Comparison of ENCODE assay signal across 10 mouse cellular contexts in the genomic region with DNA sequence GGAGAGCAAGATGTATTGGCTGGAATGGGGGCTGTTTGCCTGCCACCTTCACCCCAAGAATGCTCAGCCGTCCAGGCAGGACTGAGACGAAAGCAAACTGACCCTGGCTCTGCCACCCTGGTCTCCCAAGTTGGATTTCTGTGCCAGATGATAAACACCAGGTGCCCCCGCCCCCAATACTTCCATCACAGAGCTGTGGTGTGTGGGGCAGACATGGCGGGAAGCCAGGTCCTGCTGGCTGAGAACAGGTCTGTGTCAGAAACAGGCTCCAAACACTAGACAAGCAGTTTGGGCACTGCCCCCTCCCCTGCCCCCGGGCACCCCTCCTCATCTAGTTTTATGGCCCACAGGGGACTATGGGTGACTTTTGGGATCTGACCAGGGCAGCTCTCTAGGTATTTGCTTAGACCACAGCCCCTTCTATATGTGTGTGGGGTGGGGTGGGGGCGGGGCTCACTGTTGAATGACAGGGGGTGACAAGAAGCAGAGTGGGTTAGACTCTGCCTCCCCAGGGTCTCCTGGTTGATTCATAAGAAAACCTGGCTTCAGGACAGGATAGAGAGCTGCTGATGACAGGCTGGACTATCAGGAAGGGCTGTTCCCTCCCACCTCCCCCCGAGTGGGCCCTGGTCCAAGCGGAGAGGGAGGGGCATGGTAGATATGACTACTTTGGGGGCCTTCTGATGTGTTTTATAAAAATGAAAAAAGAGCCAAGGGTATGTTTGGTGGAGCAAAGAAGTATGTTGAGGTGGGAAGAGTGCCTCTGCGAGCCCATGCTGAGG. TPM values are rescaled to one million over a fixed set of nuclear protein-coding genes. Genes with fewer than 3 reads are reported as not detected.
DNase-seq lines count a peak whose midpoint lies in the region; ATAC-seq lines count a peak whose summit lies in the region.
"Had no signal": no experiment of that assay in that cellular context is flagged by ENCODE, and none has a peak within 500 bp of the region (broad histone marks: within the 10 kb centered on the region; RNA-seq: fewer than 3 reads in every experiment).

No protein-coding gene starts in this region.

- no peak overlapping the region for H3K27ac ChIP-seq in heart, embryonic 12.5 days (ENCODE audit: poor library complexity, severe bottlenecking)
- H3K27ac ChIP-seq in embryonic facial prominence, embryonic 13.5 days = peak overlapping the region; percentile 23; the same call in 1 of the 2 replicates
- H3K27ac ChIP-seq: gastrocnemius, adult 2 months had no signal

- H3K36me3 ChIP-seq in heart, embryonic 12.5 days = peaks cover 7% of the 10 kb centered on the region; the same call in 1 of the 2 replicates
- H3K36me3 ChIP-seq in embryonic facial prominence, embryonic 13.5 days = peaks cover 23% of the 10 kb centered on the region

- WGBS in heart, embryonic 12.5 days = 37% methylated on average over 9 of the region's 9 CpGs
- WGBS in embryonic facial prominence, embryonic 13.5 days = 61% methylated on average over 9 of the region's 9 CpGs

- peaks cover 36% of the 10 kb centered on the region for H3K27me3 ChIP-seq in heart, embryonic 12.5 days (replicated peaks)
- peaks cover 22% of the 10 kb centered on the region for H3K27me3 ChIP-seq in embryonic facial prominence, embryonic 13.5 days

- ATAC-seq in heart, embryonic 12.5 days (ENCODE audit: insufficient number of reproducible peaks, low FRiP score) = peak; percentile 57
- no peak for ATAC-seq in embryonic facial prominence, embryonic 13.5 days (ENCODE audit: insufficient number of reproducible peaks, insufficient read depth, low FRiP score, low TSS enrichment, low read depth)

- no peak overlapping the region for H3K9ac ChIP-seq in heart, embryonic 12.5 days
- H3K9ac ChIP-seq in embryonic facial prominence, embryonic 13.5 days = peak overlapping the region; percentile 44

- no peak for DNase-seq in heart, adult 9 months (ENCODE audit: low spot score in 2 of 2)
- peak; percentile 52 to 57 for DNase-seq in kidney, postnatal 36 days
- DNase-seq in kidney, postnatal 14 days = no peak
- peak; percentile 53 for DNase-seq in MN1 (ENCODE audit: low spot score)
- no peak for DNase-seq in spleen, adult 12 weeks (ENCODE audit: low spot score)
- DNase-seq: embryo, embryonic 11 days; gastrocnemius, adult 2 months; thymus, adult 2 months had no signal

- no peak overlapping the region for H3K4me3 ChIP-seq in heart, embryonic 12.5 days
- peak overlapping the region; percentile 13; the same call in 1 of the 2 replicates for H3K4me3 ChIP-seq in embryonic facial prominence, embryonic 13.5 days
- H3K4me3 ChIP-seq: gastrocnemius, adult 2 months had no signal

- H3K4me1 ChIP-seq in heart, embryonic 12.5 days (replicated peaks) = peaks cover 40% of the 10 kb centered on the region
- peaks cover 45% of the 10 kb centered on the region for H3K4me1 ChIP-seq in embryonic facial prominence, embryonic 13.5 days

- peak overlapping the region; percentile 5; the same call in 1 of the 2 replicates for H3K4me2 ChIP-seq in heart, embryonic 12.5 days
- H3K4me2 ChIP-seq in embryonic facial prominence, embryonic 13.5 days = peak overlapping the region; percentile 88

- H3K9me3 ChIP-seq in heart, embryonic 12.5 days (replicated peaks) = no peaks in the 10 kb centered on the region; the same call in 1 of the 2 replicates
- H3K9me3 ChIP-seq in embryonic facial prominence, embryonic 13.5 days = no peaks in the 10 kb centered on the region

RNA-seq across cellular contexts. Expression of a gene that starts 3.0 kb away (rescaled TPM):
- 1.2 and 1.6 TPM in 2 replicates for polyA plus RNA-seq in heart, embryonic 12.5 days (2016; fragmentation: Nextera tagmentation; extraction: Ambion mirVana)
- 24.8 and 34.6 TPM in 2 replicates for polyA plus RNA-seq in embryonic facial prominence, embryonic 13.5 days (2015; fragmentation: Nextera tagmentation; extraction: Ambion mirVana)

Comparison
In these comparisons a context has a peak if more than half of its experiments do, and no peak if none do; other contexts are left out.
1. DNase-seq: peak in kidney, postnatal 36 days (2 of 2) and MN1 (single experiment); none in heart, adult 9 months (0 of 2), kidney, postnatal 14 days (single experiment) and spleen, adult 12 weeks (single experiment).
2. RNA of a gene that starts 3.0 kb away (polyA plus RNA-seq): 24.8 to 34.6 TPM in embryonic facial prominence, embryonic 13.5 days; 1.2 to 1.6 TPM in heart, embryonic 12.5 days; every median in the first group is over 10 times any median in the second.